Mouse (Mus musculus): Measurements from ENCODE around the gene Jhy. TPM values are rescaled to one million over a fixed set of nuclear protein-coding genes. Genes with fewer than 3 reads are reported as not detected.

The Jhy gene
- polyA plus RNA-seq, 1 experiment from 2014 or later = 0.67 TPM

DNA sequence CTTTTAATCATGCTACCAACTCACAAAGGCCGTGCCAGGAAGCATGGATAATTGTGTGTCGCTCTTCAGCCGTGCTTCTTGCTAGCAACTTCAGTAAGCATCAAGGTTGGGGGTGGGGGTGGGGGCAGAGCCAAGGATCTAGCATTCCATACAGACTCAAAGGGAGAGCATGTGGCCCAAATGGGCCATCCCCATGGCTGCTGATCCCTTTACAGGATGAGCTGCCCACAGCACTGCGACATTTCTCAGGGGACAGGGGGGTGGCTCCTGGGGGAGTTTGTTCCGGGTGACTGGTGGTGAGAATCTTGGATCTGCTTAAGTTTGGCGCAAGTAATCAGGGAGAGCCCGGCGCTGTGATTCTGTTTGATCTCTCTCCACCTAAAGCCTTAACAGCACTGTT, 56.5 kb downstream of the Jhy start:
- Histone ChIP-seq H3K27me3 (ENCODE audit: control insufficient read depth, insufficient read depth, low read length) (peaks cover 5% of the 10 kb centered on the region; the same call in 1 of the 2 replicates), H3K9me3 (ENCODE audit: control insufficient read depth, low read length) (no peaks in the 10 kb centered on the region), H3K4me1 (replicated peaks; ENCODE audit: control insufficient read depth, insufficient read depth, low read length) (peaks cover 12% of the 10 kb centered on the region), H3K9ac (ENCODE audit: low read length) (no peak overlapping the region), H3K4me2 (ENCODE audit: low read depth, low read length, severe bottlenecking) (no peak overlapping the region), H3K4me3 (ENCODE audit: low read depth, low read length) (no peak overlapping the region), H3K36me3 (ENCODE audit: control insufficient read depth, insufficient read depth, low read length) (no peaks in the 10 kb centered on the region), H3K27ac (ENCODE audit: low read depth, low read length) (no peak overlapping the region)
- no peak for ATAC-seq (replicated peaks; ENCODE audit: low FRiP score)
- WGBS = 12% methylated on average over 8 of the region's 8 CpGs
- DNase-seq (ENCODE audit: low spot score) = peak; percentile 56

DNA sequence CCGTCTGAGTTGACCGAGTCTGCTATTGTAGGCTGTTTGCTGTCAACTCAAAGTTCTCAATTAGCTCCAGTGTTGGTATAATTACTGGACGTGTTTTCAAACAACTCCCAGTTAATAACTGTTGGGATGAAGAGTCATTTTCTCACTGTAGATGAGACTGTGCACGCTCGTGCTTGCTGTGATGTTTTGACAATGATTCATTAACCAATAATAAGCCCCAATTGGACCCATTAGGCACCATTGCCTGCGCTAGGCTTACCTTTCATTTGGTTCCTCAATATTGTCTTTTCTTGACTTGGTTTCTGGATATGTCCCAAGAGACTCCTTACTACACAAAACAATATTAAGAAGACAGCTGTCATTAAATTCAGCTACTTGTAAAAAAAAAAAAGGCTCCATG, 71.5 kb downstream of the Jhy start:
- ATAC-seq (replicated peaks; ENCODE audit: low FRiP score) = no peak
- 61% methylated on average over 6 of the region's 6 CpGs for WGBS

DNA sequence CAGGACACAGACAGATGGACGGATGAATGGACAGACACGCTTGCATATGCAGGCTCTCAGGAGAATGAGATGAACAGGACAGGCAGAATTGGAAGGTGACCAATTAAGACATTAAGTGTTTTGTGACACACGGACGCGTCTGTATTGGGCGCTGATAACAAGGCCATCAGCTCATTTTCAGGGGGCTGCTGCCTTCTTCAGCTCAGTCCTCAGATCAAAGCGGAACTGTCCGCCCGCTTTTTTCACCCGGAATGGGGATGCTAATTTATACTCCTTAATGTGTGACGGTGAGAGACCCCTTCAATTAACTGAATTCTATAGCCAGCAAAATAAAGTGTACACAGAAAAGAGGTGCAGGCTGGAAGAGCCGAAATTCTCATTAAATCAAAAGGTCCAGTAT, 74.5 kb downstream of the Jhy start:
- no peaks in the 10 kb centered on the region for H3K9me3 ChIP-seq (ENCODE audit: control insufficient read depth, low read length)
- DNase-seq (ENCODE audit: low spot score) (peak; percentile 70), ATAC-seq (replicated peaks; ENCODE audit: low FRiP score) (peak; percentile 69)
- no peaks in the 10 kb centered on the region for H3K36me3 ChIP-seq (ENCODE audit: control insufficient read depth, insufficient read depth, low read length)
- H3K27me3 ChIP-seq (ENCODE audit: control insufficient read depth, insufficient read depth, low read length) = peaks cover 63% of the 10 kb centered on the region
- 20% methylated on average over 12 of the region's 12 CpGs for WGBS
- H3K4me1 ChIP-seq (replicated peaks; ENCODE audit: control insufficient read depth, insufficient read depth, low read length) = no peaks in the 10 kb centered on the region
- no peak overlapping the region for H3K9ac ChIP-seq (ENCODE audit: low read length)
- H3K4me2 ChIP-seq (ENCODE audit: low read depth, low read length, severe bottlenecking) = no peak overlapping the region
- H3K4me3 ChIP-seq (ENCODE audit: low read depth, low read length) = no peak overlapping the region
- no peak overlapping the region for H3K27ac ChIP-seq (ENCODE audit: low read depth, low read length)

More for the DNA sequence above, 71.5 kb downstream of the Jhy start:
- Histone ChIP-seq H3K9ac (ENCODE audit: low read length) (no peak overlapping the region), H3K9me3 (ENCODE audit: control insufficient read depth, low read length) (no peaks in the 10 kb centered on the region), H3K36me3 (ENCODE audit: control insufficient read depth, insufficient read depth, low read length) (no peaks in the 10 kb centered on the region), H3K4me2 (ENCODE audit: low read depth, low read length, severe bottlenecking) (no peak overlapping the region), H3K27ac (ENCODE audit: low read depth, low read length) (no peak overlapping the region), H3K27me3 (ENCODE audit: control insufficient read depth, insufficient read depth, low read length) (peaks cover 42% of the 10 kb centered on the region), H3K4me3 (ENCODE audit: low read depth, low read length) (no peak overlapping the region), H3K4me1 (replicated peaks; ENCODE audit: control insufficient read depth, insufficient read depth, low read length) (no peaks in the 10 kb centered on the region)
- DNase-seq (ENCODE audit: low spot score) = no peak

DNA sequence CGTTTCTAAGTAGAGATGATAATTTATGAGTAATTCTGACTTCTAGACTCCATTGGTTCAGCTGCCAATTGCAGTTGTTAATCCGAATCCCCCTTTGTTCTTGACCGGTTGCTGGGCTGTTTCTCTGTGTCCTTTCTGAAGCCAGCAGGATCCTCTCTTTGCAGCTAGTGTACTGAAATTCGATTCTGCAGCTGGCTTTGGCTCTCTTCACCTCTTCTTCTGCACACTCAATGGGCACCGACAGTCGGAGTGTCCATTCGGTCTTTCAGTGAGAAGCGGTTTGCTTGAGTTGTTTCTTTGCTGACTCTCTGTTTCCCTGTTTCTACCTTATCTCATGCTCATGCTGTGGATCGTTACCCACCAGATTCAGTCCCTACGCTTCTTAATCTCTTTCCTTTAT, 78.2 kb downstream of the Jhy start:
- 25% methylated on average over 10 of the region's 10 CpGs for WGBS
- no peaks in the 10 kb centered on the region for H3K36me3 ChIP-seq (ENCODE audit: control insufficient read depth, insufficient read depth, low read length)
- H3K4me3 ChIP-seq (ENCODE audit: low read depth, low read length) = no peak overlapping the region
- H3K4me2 ChIP-seq (ENCODE audit: low read depth, low read length, severe bottlenecking) = no peak overlapping the region
- no peaks in the 10 kb centered on the region for H3K9me3 ChIP-seq (ENCODE audit: control insufficient read depth, low read length)
- no peaks in the 10 kb centered on the region for H3K4me1 ChIP-seq (replicated peaks; ENCODE audit: control insufficient read depth, insufficient read depth, low read length)
- H3K9ac ChIP-seq (ENCODE audit: low read length) = no peak overlapping the region
- peaks cover 82% of the 10 kb centered on the region for H3K27me3 ChIP-seq (ENCODE audit: control insufficient read depth, insufficient read depth, low read length)
- H3K27ac ChIP-seq (ENCODE audit: low read depth, low read length) = no peak overlapping the region
- DNase-seq (ENCODE audit: low spot score) (no peak), ATAC-seq (replicated peaks; ENCODE audit: low FRiP score) (no peak)

DNA sequence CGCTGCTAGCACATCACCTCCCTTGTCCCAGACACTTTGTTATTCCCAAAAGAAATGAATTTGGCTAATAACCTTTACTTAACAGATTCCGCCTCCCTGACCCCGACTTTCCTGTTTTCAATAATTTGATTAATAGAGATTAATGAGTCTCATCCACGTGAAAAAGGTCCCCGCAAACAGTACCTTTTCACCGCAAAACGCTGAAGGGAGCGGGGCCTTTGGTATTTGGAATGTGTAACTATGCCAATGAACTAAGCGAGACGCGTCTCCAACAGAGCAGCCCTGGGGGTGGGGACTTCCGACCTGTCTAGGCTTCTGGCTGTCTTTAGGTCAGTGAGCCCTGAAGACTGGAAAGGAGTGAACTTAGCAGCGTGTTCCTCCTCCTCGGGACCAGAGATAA, 84.9 kb downstream of the Jhy start:
- Histone ChIP-seq H3K4me2 (ENCODE audit: low read depth, low read length, severe bottlenecking) (no peak overlapping the region), H3K27ac (ENCODE audit: low read depth, low read length) (no peak overlapping the region), H3K36me3 (ENCODE audit: control insufficient read depth, insufficient read depth, low read length) (no peaks in the 10 kb centered on the region), H3K9me3 (ENCODE audit: control insufficient read depth, low read length) (no peaks in the 10 kb centered on the region), H3K27me3 (ENCODE audit: control insufficient read depth, insufficient read depth, low read length) (peaks cover 92% of the 10 kb centered on the region), H3K4me3 (ENCODE audit: low read depth, low read length) (no peak overlapping the region), H3K9ac (ENCODE audit: low read length) (no peak overlapping the region), H3K4me1 (replicated peaks; ENCODE audit: control insufficient read depth, insufficient read depth, low read length) (peaks cover 6% of the 10 kb centered on the region)
- DNase-seq (ENCODE audit: low spot score) = peak; percentile 57
- no peak for ATAC-seq (replicated peaks; ENCODE audit: low FRiP score)
- WGBS = under 1% methylated on average over 14 of the region's 14 CpGs

DNA sequence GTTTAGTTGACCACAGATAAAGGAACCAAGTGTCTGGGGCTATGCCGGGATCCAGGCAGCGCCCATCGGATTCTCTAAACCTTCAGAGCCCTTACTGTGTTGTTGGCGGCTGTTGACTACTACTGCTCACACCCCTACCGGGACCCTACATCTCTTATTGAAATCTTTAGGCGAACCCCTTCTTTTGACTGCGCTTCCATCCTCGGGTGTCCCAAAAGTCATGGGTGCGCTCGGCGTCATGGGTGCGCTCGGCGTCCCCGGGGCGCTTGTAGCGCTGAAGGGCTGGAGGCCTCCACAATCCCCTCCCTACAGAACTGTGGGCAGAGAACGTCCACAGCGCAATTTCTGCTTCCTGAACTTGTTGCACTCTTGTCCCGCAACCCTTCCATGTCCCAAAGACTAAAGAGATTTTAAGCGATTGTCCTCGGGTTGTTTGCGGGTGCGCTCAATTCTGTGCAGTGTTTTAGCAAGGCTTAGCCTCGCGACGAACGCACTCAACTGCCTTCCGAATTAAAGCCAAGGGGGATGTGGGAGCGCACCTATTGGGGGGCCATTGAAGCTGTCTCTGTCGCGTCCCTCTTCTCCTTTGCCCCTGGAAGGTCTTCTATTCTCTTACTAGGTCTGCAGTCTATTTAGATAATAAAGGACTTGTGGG, 85.5 kb downstream of the Jhy start:
- Histone ChIP-seq H3K27me3 (ENCODE audit: control insufficient read depth, insufficient read depth, low read length) (peaks cover 97% of the 10 kb centered on the region), H3K27ac (ENCODE audit: low read depth, low read length) (no peak overlapping the region), H3K4me3 (ENCODE audit: low read depth, low read length) (no peak overlapping the region), H3K4me1 (replicated peaks; ENCODE audit: control insufficient read depth, insufficient read depth, low read length) (peaks cover 6% of the 10 kb centered on the region), H3K4me2 (ENCODE audit: low read depth, low read length, severe bottlenecking) (no peak overlapping the region), H3K9ac (ENCODE audit: low read length) (no peak overlapping the region), H3K36me3 (ENCODE audit: control insufficient read depth, insufficient read depth, low read length) (no peaks in the 10 kb centered on the region), H3K9me3 (ENCODE audit: control insufficient read depth, low read length) (no peaks in the 10 kb centered on the region)
- DNase-seq (ENCODE audit: low spot score) = no peak
- under 1% methylated on average over 32 of the region's 32 CpGs for WGBS
- ATAC-seq (replicated peaks; ENCODE audit: low FRiP score) = no peak

DNA sequence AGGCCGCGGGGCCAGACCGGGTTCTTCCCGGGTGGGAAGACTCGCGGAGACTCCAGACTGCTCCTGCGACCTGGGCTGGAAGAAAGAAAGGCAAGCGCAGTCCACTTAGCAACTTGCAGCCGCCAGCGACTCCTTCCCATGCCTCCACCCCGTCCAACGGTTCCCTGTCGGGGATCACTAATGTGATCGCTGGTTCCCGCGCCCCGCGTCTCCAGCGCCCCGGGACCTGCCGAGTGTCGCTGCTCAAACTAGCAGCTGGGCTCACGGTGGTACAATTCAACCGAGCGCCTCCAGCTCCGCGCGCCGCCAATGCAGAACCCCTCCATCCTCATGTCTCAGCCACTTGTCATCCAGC, 86.1 kb downstream of the Jhy start:
- Histone ChIP-seq H3K4me1 (replicated peaks; ENCODE audit: control insufficient read depth, insufficient read depth, low read length) (peaks cover 6% of the 10 kb centered on the region), H3K27ac (ENCODE audit: low read depth, low read length) (no peak overlapping the region), H3K9me3 (ENCODE audit: control insufficient read depth, low read length) (no peaks in the 10 kb centered on the region), H3K4me3 (ENCODE audit: low read depth, low read length) (0 out of 2 replicates have a peak overlapping the region, but pooled peaks have one; percentile 17), H3K36me3 (ENCODE audit: control insufficient read depth, insufficient read depth, low read length) (no peaks in the 10 kb centered on the region), H3K9ac (ENCODE audit: low read length) (no peak overlapping the region), H3K4me2 (ENCODE audit: low read depth, low read length, severe bottlenecking) (peak overlapping the region; percentile 27; the same call in 1 of the 2 replicates), H3K27me3 (ENCODE audit: control insufficient read depth, insufficient read depth, low read length) (peaks cover 97% of the 10 kb centered on the region)
- peak; percentile 69 for DNase-seq (ENCODE audit: low spot score)
- no peak for ATAC-seq (replicated peaks; ENCODE audit: low FRiP score)
- WGBS = under 1% methylated on average over 29 of the region's 29 CpGs

DNA sequence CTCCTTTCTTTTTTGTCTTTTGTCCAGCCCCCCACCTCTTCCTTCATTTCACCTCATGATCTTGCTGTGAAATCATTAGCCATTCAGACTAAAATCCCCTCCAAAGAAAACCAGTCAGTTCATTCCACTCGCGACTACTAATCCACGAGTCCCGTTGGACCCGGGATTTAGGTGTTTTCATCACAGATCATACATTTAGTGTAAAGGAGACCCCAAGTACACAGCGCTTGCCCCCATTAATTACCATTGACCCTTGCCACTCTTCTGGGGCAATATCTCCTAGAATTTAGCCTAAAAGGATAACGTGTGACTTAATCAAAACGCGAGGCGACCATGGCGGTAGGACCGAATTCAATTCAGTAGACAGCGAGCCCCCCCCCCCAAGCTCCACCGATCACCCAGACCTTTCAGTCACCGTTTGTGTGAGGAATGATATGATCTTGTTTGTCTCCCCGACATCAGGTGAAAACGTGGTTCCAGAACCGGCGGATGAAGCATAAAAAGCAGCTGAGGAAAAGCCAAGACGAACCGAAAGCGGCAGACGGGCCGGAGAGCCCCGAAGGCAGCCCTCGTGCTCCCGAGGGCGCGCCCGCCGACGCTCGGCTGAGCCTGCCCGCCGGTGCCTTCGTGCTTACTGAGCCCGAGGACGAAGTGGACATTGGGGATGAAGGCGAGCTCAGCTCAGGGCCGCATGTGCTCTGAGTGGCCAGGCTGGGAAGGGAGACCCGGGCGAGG, 86.6 kb downstream of the Jhy start:
- under 1% methylated on average over 42 of the region's 42 CpGs for WGBS
- ATAC-seq (replicated peaks; ENCODE audit: low FRiP score) (no peak), DNase-seq (ENCODE audit: low spot score) (no peak)
- H3K4me1 ChIP-seq (replicated peaks; ENCODE audit: control insufficient read depth, insufficient read depth, low read length) = peaks cover 6% of the 10 kb centered on the region
- no peak overlapping the region for H3K9ac ChIP-seq (ENCODE audit: low read length)
- peak overlapping the region; percentile 27; the same call in 1 of the 2 replicates for H3K4me2 ChIP-seq (ENCODE audit: low read depth, low read length, severe bottlenecking)
- H3K27ac ChIP-seq (ENCODE audit: low read depth, low read length) = no peak overlapping the region
- H3K4me3 ChIP-seq (ENCODE audit: low read depth, low read length) = peak overlapping the region; percentile 17; the same call in 1 of the 2 replicates
- no peaks in the 10 kb centered on the region for H3K9me3 ChIP-seq (ENCODE audit: control insufficient read depth, low read length)
- peaks cover 98% of the 10 kb centered on the region for H3K27me3 ChIP-seq (ENCODE audit: control insufficient read depth, insufficient read depth, low read length)
- no peaks in the 10 kb centered on the region for H3K36me3 ChIP-seq (ENCODE audit: control insufficient read depth, insufficient read depth, low read length)
